Mouse (Mus musculus): ENCODE measurements around the gene Lmo4.

- TF ChIP-seq EP300 (IDR thresholded peaks at IDR 0.05; ENCODE audit: low read depth) = no peak
- no peak for TF ChIP-seq CTCF (IDR thresholded peaks at IDR 0.05; ENCODE audit: low read depth)
Observed at GRCm38 (mm10) chr3:144142939-144143338, 62.1 kb downstream of the Lmo4 start.

Data from heart, postnatal 0 days (tissue).